Mouse (Mus musculus) thymus, adult 2 months (tissue): ENCODE measurements around the gene A4gnt. TPM values are rescaled to one million over a fixed set of nuclear protein-coding genes. Genes with fewer than 3 reads are reported as not detected.
A peak's percentile ranks its signal among the peaks of the same experiment; 100 is the strongest.

Experiments used
- DNase-seq: peaks from one replicate; pipeline ENCODE4 v3.0.0; 2021
- H3K27ac ChIP-seq: fragments of 200-500 bp; 2 replicates; pipeline ENCODE4 v1.5.1; 2012; ENCODE audit warnings: low read length, control low read depth; ENCODE audit not compliant: control insufficient read depth, insufficient read depth
- H3K27me3 ChIP-seq: fragments of 200-500 bp; 2 replicates; pipeline ENCODE4 v1.6.1; 2012; ENCODE audit warnings: mild to moderate bottlenecking, low read length, moderate library complexity, mixed read lengths; ENCODE audit not compliant: control insufficient read depth, insufficient read depth
- H3K36me3 ChIP-seq: fragments of 200-500 bp; 2 replicates; pipeline ENCODE4 v1.6.1; 2012; ENCODE audit warnings: mild to moderate bottlenecking, low read length, moderate library complexity; ENCODE audit not compliant: control insufficient read depth, insufficient read depth
- H3K4me1 ChIP-seq: fragments of 200-500 bp; replicated peaks from 2 replicates; pipeline ENCODE4 v1.6.1; 2012; ENCODE audit warnings: low read length; ENCODE audit not compliant: control insufficient read depth, insufficient read depth
- H3K4me3 ChIP-seq: fragments of 200-500 bp; 2 replicates; pipeline ENCODE4 v1.5.1; 2012; ENCODE audit warnings: mild to moderate bottlenecking, low read length, control low read depth, moderate library complexity; ENCODE audit not compliant: control insufficient read depth, insufficient read depth
- CTCF ChIP-seq: fragments of 200-500 bp; IDR thresholded peaks from 2 replicates; pipeline ENCODE4 v1.5.1; 2012; ENCODE audit warnings: mild to moderate bottlenecking, control low read depth, low read length, moderate library complexity, borderline replicate concordance; ENCODE audit not compliant: control insufficient read depth, poor library complexity, insufficient read depth; ENCODE audit errors: extremely low read depth
- POLR2A ChIP-seq: fragments of 200-500 bp; IDR thresholded peaks from 2 replicates; pipeline ENCODE4 v1.6.1; 2012; ENCODE audit warnings: mild to moderate bottlenecking, low read length, control low read depth, moderate library complexity; ENCODE audit not compliant: control insufficient read depth, poor library complexity, insufficient read depth; ENCODE audit errors: extremely low read depth
- WGBS: fragments of 180-500 bp; shearing (Covaris S2); methylation state at CpG from one replicate; pipeline ENCODE4 v1.1.7; 2018; 5-methylcytosine and 5-hydroxymethylcytosine counted together
- polyA plus RNA-seq: library from polyadenylated mRNA; depleted of rRNA; stranded (reverse); fragments of >200 nt; gene quantifications from 2 replicates; pipeline ENCODE4 v1.2.3, GENCODE M21; 2012

Gene A4gnt
- polyA plus RNA-seq, 1 experiment, result 0.11 TPM

DNA sequence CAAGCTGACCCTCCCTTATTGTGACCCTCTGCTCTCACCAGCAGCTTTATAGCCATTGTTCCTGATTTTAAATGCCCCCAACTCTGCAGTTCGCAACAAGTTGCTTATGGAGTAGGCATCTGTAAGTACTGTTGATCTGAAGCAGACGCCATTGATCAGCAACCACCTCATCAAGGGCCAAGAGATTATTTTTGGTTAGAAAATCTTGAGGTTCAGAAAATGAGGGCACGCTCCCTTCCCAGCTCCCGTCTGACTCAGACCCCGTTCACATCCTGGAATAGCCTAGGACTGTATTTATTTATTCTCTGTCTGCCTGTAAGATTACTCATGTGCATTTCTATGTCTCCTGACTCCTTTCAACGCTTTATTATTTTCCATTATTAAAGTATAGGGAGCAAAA lies 33.1 kb downstream of the A4gnt start:
- TF ChIP-seq POLR2A (no peak), CTCF (no peak)
- H3K4me1 ChIP-seq, result no peaks in the 10 kb centered on the region
- no peak overlapping the region for H3K4me3 ChIP-seq
- 94% methylated on average over 6 of the region's 6 CpGs for WGBS
- DNase-seq, result no peak
- H3K27me3 ChIP-seq, result no peaks in the 10 kb centered on the region
- no peaks in the 10 kb centered on the region for H3K36me3 ChIP-seq
- H3K27ac ChIP-seq, result no peak overlapping the region

DNA sequence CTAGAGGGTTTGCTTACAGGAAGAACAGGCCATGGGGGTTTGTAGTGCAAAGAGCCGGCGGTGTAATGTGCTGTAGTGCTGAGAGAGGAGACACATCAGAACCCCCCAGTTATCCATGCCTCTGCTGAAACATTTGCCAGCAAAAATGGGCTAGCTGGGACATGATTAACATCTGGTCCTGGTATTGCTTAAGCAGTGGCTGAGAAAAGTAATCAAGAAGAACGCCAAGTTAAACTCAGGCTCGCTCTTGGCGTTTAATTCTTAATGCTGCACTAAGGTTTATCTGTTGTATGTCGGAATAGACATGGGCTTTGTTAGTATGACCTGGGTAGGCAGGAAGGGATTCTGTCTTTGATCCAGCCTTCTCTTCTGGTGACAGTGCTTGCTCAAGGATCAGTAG lies 33.8 kb downstream of the A4gnt start:
- 95% methylated on average over 6 of the region's 6 CpGs for WGBS
- H3K4me3 ChIP-seq, result no peak overlapping the region
- TF ChIP-seq CTCF, result no peak
- no peak for TF ChIP-seq POLR2A

GRCm38 (mm10) chr9:99660756-99661155 lies 48.5 kb downstream of the A4gnt start:
- no peak for TF ChIP-seq CTCF
- TF ChIP-seq POLR2A, result no peak
- H3K36me3 ChIP-seq, result no peaks in the 10 kb centered on the region
- H3K27me3 ChIP-seq, result no peaks in the 10 kb centered on the region
- WGBS, result 90% methylated on average over 10 of the region's 10 CpGs
- H3K4me1 ChIP-seq, result no peaks in the 10 kb centered on the region
- no peak for DNase-seq
- no peak overlapping the region for H3K4me3 ChIP-seq
- H3K27ac ChIP-seq, result no peak overlapping the region

More for the DNA sequence above, 33.8 kb downstream of the A4gnt start:
- no peaks in the 10 kb centered on the region for H3K36me3 ChIP-seq
- no peaks in the 10 kb centered on the region for H3K4me1 ChIP-seq
- no peak overlapping the region for H3K27ac ChIP-seq
- H3K27me3 ChIP-seq, result no peaks in the 10 kb centered on the region
- no peak for DNase-seq

- WGBS, result 74% methylated on average over 16 of the region's 16 CpGs
- TF ChIP-seq POLR2A, result no peak
- TF ChIP-seq CTCF, result no peak
- H3K4me3 ChIP-seq, result no peak overlapping the region
- H3K27me3 ChIP-seq, result no peaks in the 10 kb centered on the region
- no peak for DNase-seq
- no peaks in the 10 kb centered on the region for H3K36me3 ChIP-seq
- H3K27ac ChIP-seq, result no peak overlapping the region
- H3K4me1 ChIP-seq, result no peaks in the 10 kb centered on the region
Measured at GRCm38 (mm10) chr9:99661606-99662166, 49.4 kb downstream of the A4gnt start.

GRCm38 (mm10) chr9:99662406-99662805 lies 50.1 kb downstream of the A4gnt start:
- H3K27ac ChIP-seq, result no peak overlapping the region
- no peaks in the 10 kb centered on the region for H3K27me3 ChIP-seq
- WGBS, result 25% methylated on average over 7 of the region's 7 CpGs
- no peaks in the 10 kb centered on the region for H3K4me1 ChIP-seq
- H3K4me3 ChIP-seq, result no peak overlapping the region
- peak; percentile 31 for DNase-seq
- H3K36me3 ChIP-seq, result no peaks in the 10 kb centered on the region
- TF ChIP-seq POLR2A, result no peak
- peak; percentile 79; the same call in 1 of the 2 replicates for TF ChIP-seq CTCF

DNA sequence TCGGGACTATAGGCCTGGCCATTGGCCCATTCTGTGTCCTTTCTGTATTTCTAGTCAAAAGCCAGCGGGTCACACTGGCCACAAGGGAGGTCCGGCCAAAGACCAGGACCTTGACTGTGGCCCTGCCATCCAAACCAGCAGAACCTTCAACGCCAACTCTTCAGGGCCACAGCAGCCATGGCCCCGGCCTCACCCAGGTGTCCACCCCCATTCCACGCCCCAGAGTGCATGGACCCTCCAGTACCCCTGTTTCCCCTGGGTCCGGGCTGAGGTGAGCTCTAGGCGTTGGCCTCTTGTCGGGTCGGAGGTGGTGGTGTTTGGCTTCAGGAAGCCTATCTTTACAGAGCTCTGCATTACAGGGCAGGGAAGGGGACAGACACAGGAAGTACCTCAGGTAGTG lies 50.6 kb downstream of the A4gnt start:
- DNase-seq, result no peak
- Histone ChIP-seq H3K36me3 (no peaks in the 10 kb centered on the region), H3K4me1 (no peaks in the 10 kb centered on the region), H3K27ac (no peak overlapping the region), H3K27me3 (no peaks in the 10 kb centered on the region), H3K4me3 (no peak overlapping the region)
- TF ChIP-seq POLR2A (no peak), CTCF (no peak)
- 93% methylated on average over 10 of the region's 10 CpGs for WGBS

DNA sequence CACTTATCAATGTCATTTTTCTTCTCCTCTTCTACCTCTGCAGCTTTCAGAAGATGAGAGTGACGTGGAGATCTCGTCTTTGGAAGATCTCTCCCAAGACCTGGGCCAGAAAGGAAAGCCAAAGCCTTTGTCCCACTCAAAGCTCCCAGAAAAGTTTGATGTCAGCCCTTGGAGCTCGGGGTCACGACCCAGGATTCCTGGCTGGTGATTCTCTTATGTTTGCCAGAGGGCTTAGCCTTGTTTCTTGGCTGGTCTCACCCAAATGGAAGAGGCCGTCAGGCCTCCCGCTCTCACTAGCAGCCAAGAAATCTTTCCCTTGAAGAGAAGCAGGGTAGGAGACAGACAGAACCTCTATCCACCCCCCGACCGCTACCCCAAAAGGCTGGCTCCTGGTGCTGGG lies 55.3 kb downstream of the A4gnt start:
- Histone ChIP-seq H3K36me3 (no peaks in the 10 kb centered on the region), H3K4me1 (no peaks in the 10 kb centered on the region), H3K27ac (no peak overlapping the region), H3K27me3 (no peaks in the 10 kb centered on the region), H3K4me3 (no peak overlapping the region)
- 94% methylated on average over 8 of the region's 8 CpGs for WGBS
- no peak for DNase-seq
- no peak for TF ChIP-seq POLR2A
- TF ChIP-seq CTCF, result no peak
